Mouse (Mus musculus): ENCODE data around the gene Slc30a3.
"Not testable (repeated sequence)": the region's sequence is repeated elsewhere in the genome, so short reads cannot be mapped to it uniquely, and the experiment has no call there.

Gene Slc30a3

GRCm38 (mm10) chr5:31048763-31049641 is 59.0 kb downstream of the Slc30a3 start, which contains the start of gene Slc5a6:
Gene Slc5a6 (minus strand): TSS chr5:31048924.
- DNase-seq, result peak; percentile 73

- peak; percentile 99 for DNase-seq
Observed at GRCm38 (mm10) chr5:31047848-31048762, 59.9 kb downstream of the Slc30a3 start, which contains the start of gene Atraid. Gene Atraid (plus strand): TSS chr5:31048312.

GRCm38 (mm10) chr5:31047074-31047473 is 61.0 kb downstream of the Slc30a3 start:
- no peak for DNase-seq

GRCm38 (mm10) chr5:31046416-31046815 is 61.6 kb downstream of the Slc30a3 start:
- no peak for DNase-seq

- no peak for DNase-seq
Observed at GRCm38 (mm10) chr5:31038171-31038845, 69.7 kb downstream of the Slc30a3 start.

GRCm38 (mm10) chr5:31036556-31036955 is 71.5 kb downstream of the Slc30a3 start:
- DNase-seq, result not testable (repeated sequence)

Data from lung, postnatal 36 days (tissue).